Mouse (Mus musculus) thymus, postnatal 25 days (tissue): Measurements from ENCODE around the gene Pcdh15.

ENCODE experiments used
- DNase-seq: peaks from one replicate; pipeline ENCODE4 v3.0.0; 2022

The Pcdh15 gene

GRCm38 (mm10) chr10:74335412-74335811, 1236.3 kb downstream of the Pcdh15 start:
- DNase-seq: no peak

- no peak for DNase-seq
Measured at GRCm38 (mm10) chr10:74339247-74340160, 1240.4 kb downstream of the Pcdh15 start.

GRCm38 (mm10) chr10:74359526-74359925, 1260.4 kb downstream of the Pcdh15 start:
- no peak for DNase-seq

GRCm38 (mm10) chr10:74378697-74379096, 1279.6 kb downstream of the Pcdh15 start:
- no peak for DNase-seq

- no peak for DNase-seq
Measured at GRCm38 (mm10) chr10:74379276-74380134, 1280.4 kb downstream of the Pcdh15 start.

GRCm38 (mm10) chr10:74387538-74388499, 1288.7 kb downstream of the Pcdh15 start:
- no peak for DNase-seq

GRCm38 (mm10) chr10:74403111-74403510, 1304.0 kb downstream of the Pcdh15 start:
- DNase-seq: no peak

GRCm38 (mm10) chr10:74414021-74414420, 1314.9 kb downstream of the Pcdh15 start:
- no peak for DNase-seq

GRCm38 (mm10) chr10:74414945-74415344, 1315.8 kb downstream of the Pcdh15 start:
- DNase-seq: no peak

- DNase-seq: no peak
Measured at GRCm38 (mm10) chr10:74415359-74415758, 1316.2 kb downstream of the Pcdh15 start.

- DNase-seq: no peak
Measured at GRCm38 (mm10) chr10:74415949-74416348, 1316.8 kb downstream of the Pcdh15 start.

GRCm38 (mm10) chr10:74450069-74450468, 1350.9 kb downstream of the Pcdh15 start:
- no peak for DNase-seq

- no peak for DNase-seq
Measured at GRCm38 (mm10) chr10:74463972-74464371, 1364.8 kb downstream of the Pcdh15 start.

- DNase-seq: no peak
Measured at GRCm38 (mm10) chr10:74480779-74481178, 1381.6 kb downstream of the Pcdh15 start.

- no peak for DNase-seq
Measured at GRCm38 (mm10) chr10:74512315-74512714, 1413.2 kb downstream of the Pcdh15 start.

- DNase-seq: no peak
Measured at GRCm38 (mm10) chr10:74513743-74514142, 1414.6 kb downstream of the Pcdh15 start.

GRCm38 (mm10) chr10:74538371-74538770, 1439.2 kb downstream of the Pcdh15 start:
- no peak for DNase-seq

- DNase-seq: no peak
Measured at GRCm38 (mm10) chr10:74555326-74555725, 1456.2 kb downstream of the Pcdh15 start.

GRCm38 (mm10) chr10:74569603-74570002, 1470.5 kb downstream of the Pcdh15 start:
- no peak for DNase-seq

- DNase-seq: no peak
Measured at GRCm38 (mm10) chr10:74579924-74580323, 1480.8 kb downstream of the Pcdh15 start.

GRCm38 (mm10) chr10:74591799-74592198, 1492.7 kb downstream of the Pcdh15 start:
- DNase-seq: no peak

GRCm38 (mm10) chr10:74607683-74608082, 1508.5 kb downstream of the Pcdh15 start:
- DNase-seq: no peak
